Mouse (Mus musculus) mature B cell (primary cell): ENCODE data around the gene Col24a1.

Experiments
- in situ Hi-C: fragments of 300-500 bp; cut with MboI; formaldehyde crosslinking; loops from 2 replicates; pipeline ENCODE4 v1.14.3; 2019

The Col24a1 gene

DNA sequence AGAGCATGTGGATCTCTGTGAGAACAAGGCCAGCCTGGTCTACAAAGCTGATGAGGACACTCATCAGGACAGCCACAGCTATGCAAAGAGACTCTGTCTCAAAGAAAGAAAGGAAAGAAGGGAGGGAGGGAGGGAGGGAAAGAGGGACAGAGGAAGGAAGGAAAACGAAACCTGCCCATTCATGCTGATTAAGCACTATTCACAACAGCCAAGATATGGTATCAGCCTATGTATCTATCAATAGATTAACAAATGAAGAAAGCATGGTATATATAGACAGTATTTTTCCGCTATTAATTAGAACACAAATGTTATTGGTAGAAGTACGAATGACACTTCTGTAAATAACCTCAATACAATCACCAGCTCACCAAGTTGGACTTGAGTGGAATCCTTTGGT lies 282.2 kb downstream of the Col24a1 start:
- in situ Hi-C loops: no loop called here

DNA sequence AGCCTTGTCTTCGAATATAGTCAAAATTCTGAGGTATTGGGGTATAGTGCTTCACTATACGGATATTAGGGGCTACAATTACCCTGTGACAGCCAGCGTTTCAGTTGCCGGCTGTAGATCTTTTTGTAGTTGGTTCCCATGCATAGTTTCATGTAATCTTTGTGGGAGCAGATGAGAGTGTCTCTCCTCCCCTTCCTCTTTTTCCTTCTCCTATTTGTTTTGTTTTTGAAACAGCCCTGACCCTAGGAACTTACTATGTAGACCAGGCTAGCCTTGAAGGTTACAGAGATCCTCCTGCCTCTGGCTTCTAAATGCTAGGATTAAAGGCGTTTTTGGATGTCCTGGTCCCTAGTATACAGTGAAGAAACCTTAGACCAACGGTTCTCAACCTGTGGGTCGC lies 283.1 kb downstream of the Col24a1 start:
- in situ Hi-C loops: loop anchor here (25.0 kb wide), 1 partner anchor 337 kb away; the partner anchor contains the start of gene Bcl10

GRCm38 (mm10) chr3:145575743-145576481 lies 283.6 kb downstream of the Col24a1 start, which contains the start of gene Znhit6:
TSS of gene Znhit6 (plus strand) at chr3:145576205.
- in situ Hi-C loops: loop anchor here (25.0 kb wide), 1 partner anchor 336 kb away; the partner anchor contains the start of gene Bcl10

DNA sequence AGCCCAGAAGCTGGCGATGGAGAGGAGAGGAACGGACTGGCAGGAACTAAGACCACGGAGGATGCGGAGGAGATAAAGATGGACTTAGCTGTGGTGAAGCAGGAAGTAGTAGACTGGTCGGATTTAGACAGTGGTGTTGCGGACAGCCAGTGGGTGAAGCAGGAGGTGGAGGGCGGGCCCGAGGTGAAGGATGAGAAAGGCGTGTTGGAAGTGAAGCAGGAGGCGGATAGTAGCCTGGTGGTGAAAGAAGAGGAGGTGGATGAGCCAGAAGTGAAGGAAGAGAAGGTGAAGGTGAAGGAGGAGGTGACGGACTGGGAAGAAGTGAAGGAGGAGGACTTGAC lies 284.2 kb downstream of the Col24a1 start:
- in situ Hi-C loops: loop anchor here (25.0 kb wide), 1 partner anchor 336 kb away; the partner anchor contains the start of gene Bcl10

GRCm38 (mm10) chr3:145576876-145577275 lies 284.6 kb downstream of the Col24a1 start:
- in situ Hi-C loops: loop anchor here (25.0 kb wide), 1 partner anchor 335 kb away; the partner anchor contains the start of gene Bcl10

- in situ Hi-C loops: loop anchor here (25.0 kb wide), 1 partner anchor 329 kb away; the partner anchor contains the start of gene Bcl10
Observed at GRCm38 (mm10) chr3:145583043-145583442, 290.8 kb downstream of the Col24a1 start.

- in situ Hi-C loops: loop anchor here (25.0 kb wide), 1 partner anchor 329 kb away; the partner anchor contains the start of gene Bcl10
Observed at GRCm38 (mm10) chr3:145583522-145584200, 291.4 kb downstream of the Col24a1 start.

DNA sequence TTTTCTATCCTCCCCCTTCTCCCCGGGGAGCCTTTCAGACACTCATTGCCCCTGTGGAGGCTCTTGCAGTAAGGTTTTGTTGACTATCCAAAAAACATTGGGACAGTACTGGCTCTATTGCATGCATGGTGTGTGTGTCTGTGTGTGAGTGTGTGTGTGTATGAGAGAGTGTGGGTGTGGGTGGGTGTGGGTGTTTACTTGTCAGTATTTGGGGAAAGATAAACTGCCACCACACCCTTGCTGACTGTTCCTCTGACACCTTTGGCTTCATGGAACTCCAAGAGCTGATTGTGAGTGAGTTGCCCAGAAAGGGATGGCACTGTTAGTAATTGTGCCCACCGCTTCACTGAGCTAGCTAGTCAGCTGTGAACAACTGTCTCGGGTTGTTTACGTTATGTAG lies 298.3 kb downstream of the Col24a1 start:
- in situ Hi-C loops: loop anchor here (25.0 kb wide), 1 partner anchor 322 kb away; the partner anchor contains the start of gene Bcl10

GRCm38 (mm10) chr3:145591841-145592542 lies 299.7 kb downstream of the Col24a1 start:
- in situ Hi-C loops: loop anchor here (25.0 kb wide), 1 partner anchor 320 kb away; the partner anchor contains the start of gene Bcl10

GRCm38 (mm10) chr3:145595354-145595753 lies 303.1 kb downstream of the Col24a1 start:
- in situ Hi-C loops: loop anchor here (25.0 kb wide), 1 partner anchor 317 kb away; the partner anchor contains the start of gene Bcl10

GRCm38 (mm10) chr3:145599059-145599458 lies 306.8 kb downstream of the Col24a1 start:
- in situ Hi-C loops: loop anchor here (25.0 kb wide), 1 partner anchor 313 kb away; the partner anchor contains the start of gene Bcl10

DNA sequence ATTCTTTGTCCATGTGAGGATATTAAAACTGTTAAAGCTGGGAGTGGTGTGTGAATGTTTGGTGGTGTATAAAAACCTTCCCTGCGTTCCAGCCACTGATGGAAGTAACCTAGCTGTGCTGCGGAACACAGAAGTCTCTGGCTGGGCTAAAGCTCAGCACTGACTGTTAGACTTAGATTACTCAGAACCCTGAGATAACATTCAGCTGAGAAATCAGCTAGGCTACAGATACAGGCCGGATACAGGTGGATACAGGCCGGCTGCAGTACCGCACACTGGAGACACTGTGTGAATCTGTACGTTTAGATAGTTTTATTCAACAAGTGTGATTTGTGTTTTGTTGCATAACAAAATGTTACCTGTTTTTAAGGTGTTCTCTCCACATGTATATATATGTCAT lies 308.5 kb downstream of the Col24a1 start:
- in situ Hi-C loops: no loop called here

GRCm38 (mm10) chr3:145601345-145601744 lies 309.1 kb downstream of the Col24a1 start:
- in situ Hi-C loops: no loop called here
